Mouse (Mus musculus) lung, postnatal 10 days (tissue): ENCODE results near the gene Arl9.
"Not testable (repeated sequence)": the region's sequence is repeated elsewhere in the genome, so short reads cannot be mapped to it uniquely, and the experiment has no call there.

Experiments
- DNase-seq: peaks from one replicate; pipeline ENCODE4 v3.0.0; 2021

The Arl9 gene

GRCm38 (mm10) chr5:77028034-77028433 is 24.2 kb downstream of the Arl9 start:
- no peak for DNase-seq

DNA sequence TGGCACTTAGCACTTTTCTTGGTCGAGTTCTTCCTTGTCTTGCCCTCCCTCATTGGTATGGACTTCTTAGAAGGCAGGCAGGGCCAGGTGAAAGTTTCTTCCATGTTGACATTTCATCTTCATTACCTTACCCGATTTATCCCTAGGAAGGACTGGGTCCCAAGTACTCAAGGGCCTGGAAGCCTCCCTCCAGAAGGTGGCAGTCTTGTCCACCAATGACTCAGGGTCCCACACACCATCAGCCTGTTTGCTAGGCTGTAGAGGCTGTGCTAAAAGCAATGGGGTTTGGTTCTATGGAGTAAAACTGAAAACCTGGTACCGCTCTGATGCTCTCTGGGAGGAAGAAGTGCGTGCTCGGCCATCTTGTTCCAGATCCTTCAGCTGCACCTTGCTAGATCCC is 25.9 kb downstream of the Arl9 start:
- DNase-seq: peak; percentile 69

DNA sequence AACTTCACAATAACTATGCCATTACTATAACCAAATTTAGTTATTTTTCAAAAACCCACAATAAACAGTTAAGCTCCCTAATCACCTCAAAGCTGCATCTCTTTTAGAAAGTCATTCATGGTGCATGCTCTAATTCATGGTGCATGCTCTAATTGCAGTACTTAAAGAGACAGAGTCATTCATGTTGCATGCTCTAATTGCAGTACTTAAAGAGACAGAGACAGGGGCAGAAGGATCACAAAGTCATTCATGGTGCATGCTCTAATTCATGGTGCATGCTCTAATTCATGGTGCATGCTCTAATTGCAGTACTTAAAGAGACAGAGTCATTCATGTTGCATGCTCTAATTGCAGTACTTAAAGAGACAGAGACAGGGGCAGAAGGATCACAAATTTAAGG is 31.2 kb downstream of the Arl9 start:
- DNase-seq: not testable (repeated sequence)

DNA sequence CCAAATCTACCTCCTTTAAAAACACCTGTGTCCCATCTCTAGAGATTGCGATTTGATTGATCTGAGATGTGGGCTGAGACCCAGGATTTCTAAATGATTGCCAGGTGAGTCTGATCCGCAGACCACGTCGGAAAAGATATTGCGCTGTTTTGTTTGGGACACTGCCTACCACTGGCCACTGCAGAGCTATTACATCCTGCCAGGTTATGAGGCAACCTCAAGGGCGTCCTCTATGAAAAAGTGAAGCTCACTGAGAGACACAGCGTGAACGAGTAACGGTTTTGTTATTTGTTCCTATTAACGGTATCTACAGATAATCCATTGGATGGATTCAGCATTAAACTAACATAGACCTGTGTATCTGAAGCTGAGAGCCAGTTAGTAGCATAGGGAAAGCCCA is 34.6 kb downstream of the Arl9 start:
- DNase-seq: no peak

DNA sequence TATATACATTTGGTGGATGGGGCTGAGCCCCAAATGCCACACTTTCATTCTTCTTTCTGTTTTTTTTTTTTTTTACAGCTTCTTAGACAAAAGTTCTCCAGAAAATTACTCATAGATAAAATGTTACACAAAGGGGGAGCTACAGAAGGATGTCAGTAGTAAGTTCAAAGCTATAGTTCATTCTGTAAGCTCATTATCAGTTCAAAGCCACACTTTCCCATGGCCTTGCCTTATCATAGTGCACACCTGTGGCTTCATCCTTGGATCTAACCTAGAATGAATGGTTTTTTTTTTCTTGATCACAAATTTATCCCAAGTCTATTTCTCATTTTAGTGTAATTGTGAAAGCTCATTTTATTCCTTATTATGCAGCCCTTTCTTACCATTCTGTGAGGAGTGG is 35.5 kb downstream of the Arl9 start:
- no peak for DNase-seq

- DNase-seq: no peak
These were observed 40.5 kb downstream of the Arl9 start for GRCm38 (mm10) chr5:77044362-77044761.

DNA sequence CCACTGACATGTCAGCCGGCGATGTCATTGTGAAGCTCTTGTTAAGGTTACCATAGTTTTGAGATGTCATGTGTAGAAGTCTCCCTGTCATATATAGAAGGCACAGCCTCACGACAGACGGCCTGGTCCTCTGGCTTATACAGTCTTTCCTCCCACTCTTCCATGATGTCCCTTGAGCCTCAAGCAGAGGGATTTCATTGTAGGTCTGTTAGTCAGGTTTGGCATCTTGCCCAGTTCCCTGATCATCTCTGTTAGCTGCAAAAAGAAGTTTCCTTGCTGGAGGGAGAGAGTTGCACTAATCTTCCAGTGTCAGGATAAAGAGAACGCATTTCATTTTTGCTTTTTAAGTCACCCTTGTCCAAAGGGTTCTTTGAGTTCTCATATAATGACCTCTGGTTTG is 48.8 kb downstream of the Arl9 start:
- DNase-seq: no peak

- no peak for DNase-seq
These were observed 53.1 kb downstream of the Arl9 start for GRCm38 (mm10) chr5:77056881-77057440.
